Mouse (Mus musculus) ES-Bruce4 (cell line): Measurements from ENCODE around the gene Rbfox3. TPM values are rescaled to one million over a fixed set of nuclear protein-coding genes. Genes with fewer than 3 reads are reported as not detected.

ENCODE experiments used
- H3K27ac ChIP-seq: 2 replicates; pipeline ENCODE4 v1.5.1; 2012; ENCODE audit warnings: low read length, inconsistent platforms; ENCODE audit not compliant: insufficient read depth
- H3K27me3 ChIP-seq: 2 replicates; pipeline ENCODE4 v1.6.1; 2012; ENCODE audit warnings: mild to moderate bottlenecking, low read length, inconsistent platforms; ENCODE audit not compliant: control insufficient read depth, poor library complexity, insufficient read depth, severe bottlenecking
- H3K36me3 ChIP-seq: 2 replicates; pipeline ENCODE4 v1.6.1; 2012; ENCODE audit warnings: inconsistent platforms, mild to moderate bottlenecking, low read length, moderate library complexity; ENCODE audit not compliant: control insufficient read depth, poor library complexity, insufficient read depth, severe bottlenecking
- H3K4me1 ChIP-seq: one replicate; pipeline ENCODE4 v1.8.1; 2011; ENCODE audit warnings: low read length; ENCODE audit not compliant: control insufficient read depth, insufficient read depth
- H3K4me3 ChIP-seq: 2 replicates; pipeline ENCODE4 v1.5.1; 2011; ENCODE audit warnings: low read depth, mild to moderate bottlenecking, low read length
- H3K9ac ChIP-seq: 2 replicates; pipeline ENCODE4 v1.6.1; 2012; ENCODE audit warnings: low read depth, mild to moderate bottlenecking, inconsistent platforms; ENCODE audit not compliant: poor library complexity, severe bottlenecking
- H3K9me3 ChIP-seq: replicated peaks from 2 replicates; pipeline ENCODE4 v1.6.1; 2012; ENCODE audit warnings: mild to moderate bottlenecking, low read length, inconsistent platforms; ENCODE audit not compliant: control insufficient read depth, poor library complexity, insufficient read depth, severe bottlenecking
- CTCF ChIP-seq: IDR thresholded peaks from one replicate; pipeline ENCODE4 v1.8.1; 2011; ENCODE audit warnings: low read depth, low read length
- EP300 ChIP-seq: IDR thresholded peaks from 2 replicates; pipeline ENCODE4 v1.6.1; 2011; ENCODE audit warnings: low read depth, low read length; ENCODE audit not compliant: insufficient read depth
- POLR2A ChIP-seq: IDR thresholded peaks from one replicate; pipeline ENCODE4 v1.8.1; 2011; ENCODE audit warnings: low read length; ENCODE audit not compliant: insufficient read depth
- polyA plus RNA-seq: library from polyadenylated mRNA; stranded (reverse); fragments of >200 nt; gene quantifications from 2 replicates; pipeline ENCODE4 v1.2.4, GENCODE M21; 2011; ENCODE audit warnings: low read depth; ENCODE audit not compliant: missing spikeins, insufficient read depth, insufficient read length

The Rbfox3 gene
- polyA plus RNA-seq, 1 experiment = 0.85 TPM

DNA sequence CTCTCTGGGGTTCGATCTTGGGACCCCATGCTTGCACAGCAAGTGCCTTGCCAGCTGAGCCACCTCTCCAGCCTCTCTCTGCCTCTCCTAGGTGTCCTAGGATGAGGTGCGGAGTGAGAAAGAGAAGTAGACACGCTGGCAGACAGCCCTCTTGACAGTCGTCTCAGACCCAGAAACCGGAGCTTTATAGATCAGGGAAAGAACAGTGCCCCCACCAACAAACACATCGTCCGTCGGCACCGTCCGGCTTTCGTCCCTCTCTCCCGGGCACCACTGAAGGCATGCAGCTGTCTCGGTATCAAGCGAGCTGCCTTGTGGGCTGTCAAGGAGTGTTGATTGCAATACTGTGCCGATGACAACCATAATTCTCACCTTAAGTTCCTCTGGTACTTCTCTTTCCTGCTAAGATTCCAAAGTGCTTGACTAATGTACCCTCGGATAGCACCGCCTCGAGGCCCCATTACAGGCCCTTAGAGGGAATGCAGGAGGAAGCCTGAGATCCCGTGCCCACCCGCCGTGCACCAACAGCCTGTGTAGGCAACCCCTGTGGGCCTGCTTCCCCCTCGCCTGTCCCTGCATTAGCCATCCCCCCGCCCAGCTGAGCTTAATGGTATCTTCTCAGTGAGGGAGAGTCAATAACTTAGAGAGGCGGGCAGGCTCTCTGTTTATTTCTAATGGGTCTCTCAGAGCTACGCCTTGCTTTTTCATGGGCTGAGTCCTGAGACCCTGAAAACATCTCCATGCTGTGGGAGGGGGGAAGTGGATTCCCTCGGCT, 11.4 kb downstream of the Rbfox3 start:
- no peaks in the 10 kb centered on the region for H3K36me3 ChIP-seq
- H3K4me3 ChIP-seq = no peak overlapping the region
- no peaks in the 10 kb centered on the region for H3K9me3 ChIP-seq
- H3K27me3 ChIP-seq = no peaks in the 10 kb centered on the region; the same call in 1 of the 2 replicates
- H3K4me1 ChIP-seq = no peaks in the 10 kb centered on the region
- TF ChIP-seq CTCF = no peak
- no peak for TF ChIP-seq EP300
- no peak for TF ChIP-seq POLR2A
- H3K9ac ChIP-seq = no peak overlapping the region
- H3K27ac ChIP-seq = no peak overlapping the region

DNA sequence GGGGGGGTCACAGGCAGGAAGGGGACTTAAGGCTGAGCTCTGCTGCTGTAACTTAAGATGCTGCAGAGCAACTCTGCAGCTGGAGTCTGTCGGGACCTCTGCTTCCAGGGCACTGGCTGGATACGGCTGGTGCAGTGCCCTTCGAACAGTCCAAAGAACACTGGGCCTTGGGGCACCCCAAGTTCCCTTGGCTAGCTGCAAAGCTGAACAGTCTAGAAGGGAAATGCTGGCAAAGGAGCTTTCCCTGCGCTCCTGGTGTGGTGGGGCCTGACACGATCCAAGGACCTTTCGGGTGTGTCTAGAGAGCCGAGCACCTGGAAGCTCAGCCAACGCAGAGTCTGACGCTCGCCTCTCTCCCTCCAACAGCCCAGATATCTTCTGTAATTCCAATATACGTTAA, 12.8 kb downstream of the Rbfox3 start:
- H3K36me3 ChIP-seq = no peaks in the 10 kb centered on the region

GRCm38 (mm10) chr11:118898156-118898555, 13.2 kb downstream of the Rbfox3 start:
- Histone ChIP-seq H3K27ac (no peak overlapping the region), H3K9me3 (no peaks in the 10 kb centered on the region), H3K36me3 (no peaks in the 10 kb centered on the region), H3K4me1 (no peaks in the 10 kb centered on the region), H3K27me3 (no peaks in the 10 kb centered on the region; the same call in 1 of the 2 replicates), H3K9ac (no peak overlapping the region), H3K4me3 (no peak overlapping the region)
- no peak for TF ChIP-seq CTCF
- TF ChIP-seq EP300 = no peak
- no peak for TF ChIP-seq POLR2A

More for the DNA sequence above, 12.8 kb downstream of the Rbfox3 start:
- H3K9ac ChIP-seq = no peak overlapping the region
- no peak overlapping the region for H3K4me3 ChIP-seq
- H3K4me1 ChIP-seq = no peaks in the 10 kb centered on the region
- H3K27me3 ChIP-seq = no peaks in the 10 kb centered on the region; the same call in 1 of the 2 replicates
- H3K27ac ChIP-seq = no peak overlapping the region
- TF ChIP-seq CTCF (no peak), EP300 (no peak)
- no peaks in the 10 kb centered on the region for H3K9me3 ChIP-seq

- Histone ChIP-seq H3K27ac (no peak overlapping the region), H3K36me3 (no peaks in the 10 kb centered on the region), H3K9me3 (no peaks in the 10 kb centered on the region), H3K4me3 (no peak overlapping the region), H3K27me3 (no peaks in the 10 kb centered on the region; the same call in 1 of the 2 replicates), H3K4me1 (no peaks in the 10 kb centered on the region), H3K9ac (no peak overlapping the region)
- no peak for TF ChIP-seq POLR2A
- TF ChIP-seq EP300 = no peak
- no peak for TF ChIP-seq CTCF
Observed at GRCm38 (mm10) chr11:118897114-118897841, 14.1 kb downstream of the Rbfox3 start.

DNA sequence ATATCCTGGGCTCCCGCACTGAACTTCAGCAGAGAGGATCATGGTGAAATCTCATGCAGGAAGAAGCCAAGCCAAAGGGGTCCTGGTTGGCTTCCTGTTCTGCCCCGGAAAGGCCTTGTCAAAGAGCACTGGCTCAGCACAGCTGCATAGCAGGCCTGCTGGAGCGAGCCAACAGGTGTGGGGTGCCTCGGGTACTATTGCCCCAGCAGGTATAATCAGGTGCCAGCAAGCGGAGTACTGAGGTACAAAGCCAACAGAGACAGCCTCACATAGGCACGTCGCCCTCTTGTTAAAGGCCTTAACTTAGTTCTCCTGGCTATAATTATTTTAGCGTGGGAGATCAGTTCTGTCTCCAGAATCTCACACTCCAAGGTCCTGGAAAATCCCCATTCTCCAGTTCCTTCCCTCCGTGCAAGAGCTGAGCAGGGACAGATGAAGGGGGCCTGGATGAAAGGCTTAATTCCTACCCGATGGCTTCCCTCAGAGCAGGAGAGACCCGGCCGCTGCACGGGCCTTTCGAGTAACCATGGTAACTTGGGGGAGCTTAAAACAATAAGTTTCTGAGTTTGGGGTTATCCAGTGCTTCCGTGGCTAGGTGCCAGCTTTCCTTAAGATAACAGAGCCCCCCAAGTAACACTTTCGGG, 15.2 kb downstream of the Rbfox3 start:
- TF ChIP-seq EP300 (no peak), POLR2A (no peak), CTCF (no peak)
- Histone ChIP-seq H3K27ac (no peak overlapping the region), H3K9ac (no peak overlapping the region), H3K36me3 (no peaks in the 10 kb centered on the region), H3K27me3 (no peaks in the 10 kb centered on the region; the same call in 1 of the 2 replicates), H3K4me1 (no peaks in the 10 kb centered on the region), H3K4me3 (no peak overlapping the region), H3K9me3 (no peaks in the 10 kb centered on the region)
